Mouse (Mus musculus): ENCODE measurements around the gene Mdh2. TPM values are rescaled to one million over a fixed set of nuclear protein-coding genes. Genes with fewer than 3 reads are reported as not detected.
A peak's percentile ranks its signal among the peaks of the same experiment; 100 is the strongest.

The Mdh2 gene
- total RNA-seq, 2 experiments from 2014 or later, result 433 to 459 TPM

DNA sequence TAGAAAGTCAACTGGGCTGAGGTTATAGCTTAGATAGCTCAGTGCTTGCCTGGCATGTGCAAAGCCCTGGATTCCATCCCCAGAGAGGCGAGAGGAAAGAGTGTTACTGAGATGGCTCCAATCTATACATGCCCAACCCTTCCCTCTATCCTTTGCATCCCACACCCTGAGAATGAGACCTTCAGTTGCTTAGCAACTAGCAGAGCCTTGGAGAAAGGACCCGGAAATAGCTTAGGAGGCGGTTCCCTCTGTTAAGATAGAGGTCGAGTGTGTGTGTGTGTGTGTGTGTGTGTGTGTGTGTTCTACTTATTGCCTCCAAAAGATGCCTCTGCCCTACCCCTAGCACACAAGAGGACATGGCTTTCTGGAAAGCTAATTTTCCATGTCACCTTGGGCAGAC, 54.4 kb downstream of the Mdh2 start:
- no peak for DNase-seq (ENCODE audit: low spot score in 2 of 2)

DNA sequence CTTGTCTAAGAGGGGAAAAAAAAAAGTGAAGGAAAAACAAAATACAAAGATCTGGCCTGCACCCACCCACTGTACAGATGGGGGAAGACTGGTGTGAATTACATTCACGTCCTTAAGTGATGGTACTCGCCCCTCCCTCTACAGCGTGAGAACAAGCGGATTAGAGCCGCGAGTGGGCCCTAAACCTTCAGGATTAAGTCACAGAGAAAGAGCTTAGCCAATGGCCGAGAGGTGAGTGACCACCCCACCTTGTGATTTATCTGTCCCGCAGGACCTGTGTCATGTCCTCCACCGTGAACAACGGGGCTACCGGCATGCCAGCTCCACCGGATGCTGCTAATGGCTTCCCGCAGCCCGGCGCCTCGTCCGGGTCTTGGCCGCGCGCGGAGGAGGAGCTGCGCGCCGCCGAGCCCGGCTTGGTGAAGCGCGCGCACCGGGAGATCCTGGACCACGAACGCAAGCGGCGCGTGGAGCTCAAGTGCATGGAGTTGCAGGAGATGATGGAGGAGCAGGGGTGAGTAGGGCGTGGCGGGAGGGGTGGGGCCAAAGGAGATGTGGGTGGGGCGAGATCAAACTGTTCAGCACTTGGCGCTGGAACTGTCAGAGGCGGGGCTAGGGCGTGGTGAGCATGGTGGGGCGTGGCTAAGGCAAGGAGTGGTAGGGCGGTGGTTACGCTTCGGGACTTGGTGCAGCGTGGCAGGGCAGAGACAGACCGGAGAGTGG, 56.6 kb downstream of the Mdh2 start:
- peak; percentile 35 to 60 for DNase-seq (ENCODE audit: low spot score in 2 of 2)

- no peak for DNase-seq (ENCODE audit: low spot score in 2 of 2)
These were observed 57.2 kb downstream of the Mdh2 start for GRCm38 (mm10) chr5:135835492-135835858.

DNA sequence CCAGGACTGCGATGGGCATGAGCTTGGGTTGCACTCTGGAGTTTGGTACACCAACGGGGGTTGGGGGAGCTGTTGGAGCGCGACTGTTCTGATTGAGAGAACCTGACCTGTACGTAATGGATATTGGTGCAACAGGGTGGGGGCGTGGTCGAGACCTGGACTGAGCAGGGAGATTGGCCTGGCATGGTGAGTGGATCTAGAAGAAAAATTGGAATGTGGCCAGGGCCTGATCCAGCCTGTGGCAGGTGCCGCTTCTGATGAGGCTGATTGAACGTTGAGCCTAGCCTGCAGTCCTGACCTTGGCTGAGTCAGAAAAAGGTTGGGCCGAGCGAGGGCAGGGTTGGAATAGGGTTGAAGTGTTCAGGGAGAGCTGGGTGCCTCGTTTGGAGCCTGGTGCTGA, 57.7 kb downstream of the Mdh2 start:
- DNase-seq (ENCODE audit: low spot score in 2 of 2), result no peak

Small RNA genes within 50 kb of the gene (microRNA-seq; reads per million reads assigned to microRNA genes)
- not detected for gene Gm23268
- gene Mir7034, result not detected

Other genes with a start within 250 kb of the Mdh2 start
- 10 to 100 TPM; 44.4 TPM for gene Hip1, start 233.4 kb upstream of the Mdh2 start, total RNA-seq (2021)
- gene Ccl26, start 214.9 kb upstream of the Mdh2 start, total RNA-seq (2021), result not detected
- 1 to 10 TPM; 2.4 to 3.0 TPM for gene Ccl24, start 205.4 kb upstream of the Mdh2 start, total RNA-seq (2021)
- gene Rhbdd2, start 145.9 kb upstream of the Mdh2 start, total RNA-seq (2021), result 10 to 100 TPM; 54.4 to 55.1 TPM
- gene Por, start 108.4 kb upstream of the Mdh2 start, total RNA-seq (2021), result 100 to 1,000 TPM; 168 to 190 TPM
- gene Tmem120a, start 34.0 kb upstream of the Mdh2 start, total RNA-seq (2021), result 10 to 100 TPM; 46.8 to 53.9 TPM
- gene Styxl1, start 95 bp upstream of the Mdh2 start, total RNA-seq (2021), result 1 to 10 TPM; 1.6 to 1.7 TPM
- 1 to 10 TPM; 7.5 to 7.9 TPM for gene Srrm3, start 28.4 kb downstream of the Mdh2 start, total RNA-seq (2021)
- gene Hspb1, start 109.4 kb downstream of the Mdh2 start, total RNA-seq (2021), result 10 to 100 TPM; 49.4 to 56.5 TPM
- 100 to 1,000 TPM; 285 to 303 TPM for gene Ywhag, start 156.1 kb downstream of the Mdh2 start, total RNA-seq (2021)
- gene Ssc4d, start 196.1 kb downstream of the Mdh2 start, total RNA-seq (2021), result 1 to 10 TPM; 6.7 to 8.1 TPM
- under 1 TPM in 1 of 2 experiments, not detected in 1; 0.45 TPM for gene Zp3, start 201.6 kb downstream of the Mdh2 start, total RNA-seq (2021)
- 10 to 100 TPM; 18.6 to 19.0 TPM for gene Dtx2, start 216.3 kb downstream of the Mdh2 start, total RNA-seq (2021)

Measured in adrenal gland, postnatal 4 days (tissue).